Mouse (Mus musculus): Measurements from ENCODE around the gene Pex14.

- TF ChIP-seq CTCF (IDR thresholded peaks at IDR 0.05; ENCODE audit: insufficient read depth, low read depth, low read length) (no peak), POLR2A (IDR thresholded peaks at IDR 0.05; ENCODE audit: insufficient read depth, low read depth, low read length) (no peak)
These were observed 63.1 kb downstream of the Pex14 start for GRCm38 (mm10) chr4:149036592-149036991.
